Mouse (Mus musculus) limb, embryonic 12.5 days (tissue): ENCODE data around the gene Trim37. TPM values are rescaled to one million over a fixed set of nuclear protein-coding genes. Genes with fewer than 3 reads are reported as not detected.
A peak's percentile ranks its signal among the peaks of the same experiment; 100 is the strongest.

Experiments used
- ATAC-seq: fragments of 200-750 bp; cut with Nextera tagmentation; 2 replicates; pipeline ENCODE4 v1.8.0; 2017; ENCODE audit warnings: low read depth, moderate TSS enrichment; ENCODE audit not compliant: insufficient number of reproducible peaks, insufficient read depth, low FRiP score, low TSS enrichment
- H3K27ac ChIP-seq: fragments of 300-500 bp; sonication (generic); 2 replicates; pipeline ENCODE4 v1.5.1; 2016; ENCODE audit warnings: mild to moderate bottlenecking, moderate library complexity
- H3K27me3 ChIP-seq: fragments of 300-500 bp; sonication (generic); 2 replicates; pipeline ENCODE4 v1.6.1; 2016; ENCODE audit warnings: mild to moderate bottlenecking, moderate library complexity
- H3K36me3 ChIP-seq: fragments of 300-500 bp; sonication (generic); 2 replicates; pipeline ENCODE4 v1.6.1; 2016; ENCODE audit warnings: mild to moderate bottlenecking, moderate library complexity
- H3K4me1 ChIP-seq: fragments of 300-500 bp; sonication (generic); replicated peaks from 2 replicates; pipeline ENCODE4 v1.6.1; 2016
- H3K4me2 ChIP-seq: fragments of 300-500 bp; sonication (generic); 2 replicates; pipeline ENCODE4 v1.6.1; 2016; ENCODE audit warnings: mild to moderate bottlenecking, moderate library complexity
- H3K4me3 ChIP-seq: fragments of 300-500 bp; sonication (generic); replicated peaks from 2 replicates; pipeline ENCODE4 v1.5.1; 2016; ENCODE audit warnings: mild to moderate bottlenecking
- H3K9ac ChIP-seq: fragments of 300-500 bp; sonication (generic); replicated peaks from 2 replicates; pipeline ENCODE4 v1.6.1; 2016; ENCODE audit warnings: mild to moderate bottlenecking, moderate library complexity
- H3K9me3 ChIP-seq: fragments of 300-500 bp; sonication (generic); 2 replicates; pipeline ENCODE4 v1.6.1; 2016; ENCODE audit warnings: mild to moderate bottlenecking, moderate library complexity
- WGBS: fragments of 180-500 bp; shearing (Covaris S2); methylation state at CpG from one replicate; pipeline ENCODE4 v1.1.7; 2016; 5-methylcytosine and 5-hydroxymethylcytosine counted together
- polyA plus RNA-seq: library from polyadenylated mRNA; unstranded; fragments of >200 nt; fragmentation: Nextera tagmentation; extraction: Ambion mirVana; gene quantifications from 2 replicates; pipeline ENCODE4 v1.2.1, GENCODE M21; 2016

The Trim37 gene
- polyA plus RNA-seq = 33.2 and 35.1 TPM in 2 replicates

DNA sequence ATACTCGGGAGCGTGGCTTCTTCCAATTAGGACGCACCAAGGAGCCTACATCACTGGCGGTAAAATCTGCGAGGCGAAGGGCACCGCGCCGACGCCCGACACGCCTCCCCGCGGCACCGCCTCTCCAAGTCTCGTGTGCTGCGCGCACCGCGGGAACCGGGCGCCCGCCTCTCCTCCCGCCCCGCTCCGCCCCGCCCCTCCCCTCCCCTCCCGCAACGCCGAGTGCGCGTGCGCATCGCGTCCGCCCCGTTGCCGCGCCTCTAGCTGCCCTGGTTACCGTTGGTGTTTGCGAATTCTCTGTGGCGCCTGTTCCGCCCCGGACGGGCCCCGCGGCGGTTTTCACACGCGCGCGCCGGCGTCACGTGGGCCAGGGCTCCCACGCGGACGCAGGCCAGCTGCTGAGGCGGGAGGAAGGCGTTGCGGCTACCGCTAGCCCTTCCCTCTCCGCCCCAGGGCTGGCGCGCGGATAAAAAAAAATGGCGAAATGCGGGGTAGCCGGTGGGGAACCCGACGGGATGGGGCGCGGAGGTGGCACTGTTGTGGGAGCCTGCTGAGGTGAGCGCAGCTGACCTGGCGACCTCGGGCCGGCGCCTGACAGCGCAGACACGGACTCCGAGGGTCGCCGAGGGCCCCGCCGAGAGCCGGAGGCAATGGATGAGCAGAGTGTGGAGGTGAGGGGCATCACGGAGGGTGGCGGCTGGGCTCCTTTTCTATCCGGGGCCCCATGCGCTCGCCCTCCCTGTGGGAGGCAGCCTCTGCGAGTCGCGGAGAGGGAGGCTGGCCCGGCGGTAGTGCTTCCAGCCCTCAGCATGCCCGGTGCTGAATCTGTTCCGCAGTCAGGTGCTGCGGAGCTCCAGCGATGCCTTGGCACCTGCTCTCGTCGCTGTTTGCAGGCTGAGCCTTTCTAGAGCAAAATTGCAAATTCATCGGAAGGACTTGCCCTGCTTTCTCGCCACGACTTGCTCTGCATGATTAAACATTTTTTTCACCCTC lies at the start of gene Trim37:
Gene Trim37, plus strand, starts transcription at position 254 of the 993 bp plus-strand sequence.
- under 1% methylated on average over 98 of the region's 105 CpGs for WGBS
- H3K4me2 ChIP-seq = peak within 1 kb of the TSS; percentile 74
- H3K4me1 ChIP-seq = peaks cover 19% of the 10 kb centered on the region
- peak within 1 kb of the TSS; percentile 89 for H3K27ac ChIP-seq
- peak; percentile 94 for ATAC-seq
- no peaks in the 10 kb centered on the region for H3K27me3 ChIP-seq
- peak within 1 kb of the TSS; percentile 75 for H3K9ac ChIP-seq
- no peaks in the 10 kb centered on the region for H3K9me3 ChIP-seq
- H3K36me3 ChIP-seq = peaks cover 27% of the 10 kb centered on the region
- H3K4me3 ChIP-seq = peak within 1 kb of the TSS; percentile 88

- ATAC-seq = no peak
- Histone ChIP-seq H3K4me3 (no peak overlapping the region), H3K9me3 (no peaks in the 10 kb centered on the region), H3K27me3 (no peaks in the 10 kb centered on the region), H3K27ac (no peak overlapping the region), H3K4me2 (no peak overlapping the region), H3K4me1 (peaks cover 20% of the 10 kb centered on the region), H3K36me3 (peaks cover 64% of the 10 kb centered on the region), H3K9ac (no peak overlapping the region)
- 76% methylated on average over 1 of the region's 1 CpGs for WGBS
Measured at GRCm38 (mm10) chr11:87083712-87084111, 43.2 kb upstream of the Trim37 start.

- no peak for ATAC-seq
- H3K36me3 ChIP-seq = peaks cover 58% of the 10 kb centered on the region
- 92% methylated on average over 13 of the region's 13 CpGs for WGBS
Measured at GRCm38 (mm10) chr11:87085461-87085860, 41.4 kb upstream of the Trim37 start.

DNA sequence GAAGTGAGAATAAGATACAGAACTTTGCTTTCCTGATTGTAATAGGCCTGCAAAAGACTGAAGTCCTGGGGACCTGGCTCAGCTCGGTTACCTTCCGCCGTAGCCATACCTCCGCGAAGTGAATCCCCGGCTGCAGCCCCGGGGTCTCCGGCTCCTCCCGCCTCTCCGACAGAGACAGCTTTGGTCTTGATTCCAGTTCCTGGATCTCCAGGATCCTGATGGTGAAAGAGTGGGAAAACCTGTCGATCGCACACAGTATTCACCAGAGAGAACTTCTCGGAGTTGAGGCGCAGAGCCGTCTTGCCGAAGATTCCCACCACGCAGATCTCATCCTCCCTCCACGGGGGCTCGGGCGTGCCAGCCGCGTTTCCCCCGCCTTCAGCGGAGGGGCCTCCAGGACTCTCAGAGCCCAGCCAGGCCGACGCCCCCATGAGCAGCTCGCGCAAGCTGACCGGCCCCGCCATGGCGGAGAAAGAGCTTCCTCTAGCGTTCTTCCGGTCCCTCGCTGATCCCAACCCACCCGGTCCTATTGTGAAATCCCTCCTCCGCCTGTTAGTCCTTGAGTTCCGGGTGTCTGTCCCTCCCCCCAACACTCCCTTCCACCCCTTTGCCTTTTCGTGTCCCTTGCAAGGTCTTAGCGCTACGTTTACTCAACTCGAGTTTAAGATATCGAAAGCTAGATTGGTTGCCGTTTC lies 40.4 kb upstream of the Trim37 start, which contains the start of gene Smg8:
Gene Smg8, minus strand, starts transcription at position 485 of the 695 bp plus-strand sequence.
- Histone ChIP-seq H3K36me3 (peaks cover 58% of the 10 kb centered on the region), H3K4me2 (peak within 1 kb of the TSS; percentile 95), H3K9ac (peak within 1 kb of the TSS; percentile 89), H3K27me3 (no peaks in the 10 kb centered on the region), H3K4me3 (peak within 1 kb of the TSS; percentile 89), H3K9me3 (no peaks in the 10 kb centered on the region), H3K4me1 (peaks cover 20% of the 10 kb centered on the region), H3K27ac (peak within 1 kb of the TSS; percentile 75)
- WGBS = 2% methylated on average over 43 of the region's 43 CpGs
- ATAC-seq = peak; percentile 73; the same call in 1 of the 2 replicates

More at GRCm38 (mm10) chr11:87085461-87085860, 41.4 kb upstream of the Trim37 start:
- peak overlapping the region; percentile 95 for H3K4me2 ChIP-seq
- peak overlapping the region; percentile 89; the same call in 1 of the 2 replicates for H3K9ac ChIP-seq
- no peak overlapping the region for H3K27ac ChIP-seq
- peak overlapping the region; percentile 89 for H3K4me3 ChIP-seq
- H3K9me3 ChIP-seq = no peaks in the 10 kb centered on the region
- peaks cover 20% of the 10 kb centered on the region for H3K4me1 ChIP-seq
- H3K27me3 ChIP-seq = no peaks in the 10 kb centered on the region

DNA sequence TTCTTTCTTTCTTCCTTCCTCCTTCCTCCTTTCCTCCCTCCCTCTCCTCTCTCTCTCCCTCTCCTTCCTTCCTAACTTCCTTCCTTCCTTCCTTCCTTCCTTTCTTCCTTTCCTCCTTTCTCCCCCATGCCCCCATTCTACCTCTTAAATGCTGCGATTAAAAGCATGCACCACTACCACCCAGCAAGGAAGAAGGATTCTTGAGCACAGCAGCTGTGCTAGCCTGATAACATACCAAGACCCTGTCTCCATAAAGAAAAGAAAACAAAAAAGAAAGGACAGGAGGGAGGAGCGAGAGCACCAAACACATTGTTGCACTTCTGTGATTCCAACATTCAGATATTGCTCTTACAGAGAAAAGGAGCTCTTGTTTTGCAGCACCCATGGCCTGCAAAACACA lies 39.7 kb upstream of the Trim37 start:
- H3K36me3 ChIP-seq = peaks cover 59% of the 10 kb centered on the region

DNA sequence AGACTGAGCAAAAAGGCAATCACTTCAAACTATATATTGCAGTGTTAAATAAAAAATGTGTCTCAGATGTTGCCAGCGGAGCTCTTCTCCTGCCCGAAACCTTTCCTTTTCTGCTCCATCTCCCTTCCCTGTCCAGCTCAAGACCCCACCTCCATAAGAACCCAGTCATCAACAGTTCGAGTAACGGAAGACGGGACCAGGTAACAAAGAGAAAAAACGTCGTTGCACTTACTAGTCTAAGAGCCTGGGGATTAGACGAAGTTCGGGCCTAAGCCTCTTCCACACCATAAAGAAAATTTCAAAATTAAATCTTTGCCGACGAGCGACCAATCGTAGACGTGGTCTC lies 18.5 kb upstream of the Trim37 start, which contains the start of gene Prr11:
Gene Prr11, minus strand, starts transcription at position 300 of the 346 bp plus-strand sequence.
- H3K27me3 ChIP-seq = no peaks in the 10 kb centered on the region
- peaks cover 26% of the 10 kb centered on the region for H3K4me1 ChIP-seq
- WGBS = under 1% methylated on average over 14 of the region's 14 CpGs
- peaks cover 37% of the 10 kb centered on the region for H3K36me3 ChIP-seq
- ATAC-seq = no peak
- H3K9ac ChIP-seq = peak within 1 kb of the TSS; percentile 99
- peak within 1 kb of the TSS; percentile 68 for H3K4me2 ChIP-seq
- peak within 1 kb of the TSS; percentile 96 for H3K4me3 ChIP-seq
- H3K27ac ChIP-seq = peak within 1 kb of the TSS; percentile 98
- H3K9me3 ChIP-seq = no peaks in the 10 kb centered on the region

More for the DNA sequence above, 39.7 kb upstream of the Trim37 start:
- peak overlapping the region; percentile 89 for H3K4me3 ChIP-seq
- H3K4me2 ChIP-seq = peak overlapping the region; percentile 95
- 75% methylated on average over 2 of the region's 2 CpGs for WGBS
- H3K27ac ChIP-seq = no peak overlapping the region
- peak overlapping the region; percentile 89 for H3K9ac ChIP-seq
- H3K4me1 ChIP-seq = peaks cover 20% of the 10 kb centered on the region
- ATAC-seq = no peak
- no peaks in the 10 kb centered on the region for H3K9me3 ChIP-seq
- H3K27me3 ChIP-seq = no peaks in the 10 kb centered on the region

DNA sequence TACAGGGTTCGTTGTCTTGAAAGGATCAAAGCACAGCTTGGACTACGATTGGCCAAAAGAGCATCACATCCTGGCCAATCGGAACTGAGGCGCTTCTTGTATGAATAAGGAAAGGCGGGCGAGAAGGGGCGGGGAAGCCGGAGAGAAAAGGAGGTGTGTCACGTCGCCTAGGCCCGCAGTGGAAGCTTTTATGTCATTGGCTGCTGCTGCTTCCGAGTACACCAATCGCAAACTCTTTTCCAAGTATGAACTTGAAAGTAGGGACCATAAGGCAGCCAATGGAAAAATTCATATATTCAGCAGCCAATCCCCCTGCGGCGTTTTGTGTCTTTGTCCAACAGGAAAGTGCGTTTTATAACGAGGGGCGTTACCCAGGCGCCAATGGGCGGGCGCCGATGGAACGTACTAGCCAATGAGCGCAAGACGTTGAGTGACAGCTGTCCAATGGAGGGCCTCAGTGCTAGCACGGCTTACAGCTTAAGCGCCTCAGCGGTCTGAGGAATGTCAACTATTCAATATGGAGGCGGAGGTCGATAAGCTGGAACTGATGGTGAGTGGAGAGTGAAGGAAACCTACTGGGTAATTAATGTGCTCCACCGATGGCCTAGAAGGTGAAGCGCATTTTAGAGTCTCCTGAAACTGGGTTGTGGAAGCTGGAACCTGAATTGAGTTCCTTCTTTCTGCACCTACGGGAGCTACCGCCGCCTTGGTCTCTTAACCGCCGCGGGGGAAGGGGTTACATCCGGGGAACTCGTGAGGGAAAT lies 17.9 kb upstream of the Trim37 start, which contains the start of gene Ska2:
Gene Ska2, plus strand, starts transcription at position 480 of the 764 bp plus-strand sequence.
- Histone ChIP-seq H3K36me3 (peaks cover 38% of the 10 kb centered on the region), H3K27ac (peak within 1 kb of the TSS; percentile 98), H3K4me1 (peaks cover 26% of the 10 kb centered on the region), H3K4me2 (peak within 1 kb of the TSS; percentile 68), H3K9ac (peak within 1 kb of the TSS; percentile 99), H3K9me3 (no peaks in the 10 kb centered on the region), H3K4me3 (peak within 1 kb of the TSS; percentile 96), H3K27me3 (no peaks in the 10 kb centered on the region)
- WGBS = under 1% methylated on average over 40 of the region's 40 CpGs
- peak; percentile 99 for ATAC-seq

DNA sequence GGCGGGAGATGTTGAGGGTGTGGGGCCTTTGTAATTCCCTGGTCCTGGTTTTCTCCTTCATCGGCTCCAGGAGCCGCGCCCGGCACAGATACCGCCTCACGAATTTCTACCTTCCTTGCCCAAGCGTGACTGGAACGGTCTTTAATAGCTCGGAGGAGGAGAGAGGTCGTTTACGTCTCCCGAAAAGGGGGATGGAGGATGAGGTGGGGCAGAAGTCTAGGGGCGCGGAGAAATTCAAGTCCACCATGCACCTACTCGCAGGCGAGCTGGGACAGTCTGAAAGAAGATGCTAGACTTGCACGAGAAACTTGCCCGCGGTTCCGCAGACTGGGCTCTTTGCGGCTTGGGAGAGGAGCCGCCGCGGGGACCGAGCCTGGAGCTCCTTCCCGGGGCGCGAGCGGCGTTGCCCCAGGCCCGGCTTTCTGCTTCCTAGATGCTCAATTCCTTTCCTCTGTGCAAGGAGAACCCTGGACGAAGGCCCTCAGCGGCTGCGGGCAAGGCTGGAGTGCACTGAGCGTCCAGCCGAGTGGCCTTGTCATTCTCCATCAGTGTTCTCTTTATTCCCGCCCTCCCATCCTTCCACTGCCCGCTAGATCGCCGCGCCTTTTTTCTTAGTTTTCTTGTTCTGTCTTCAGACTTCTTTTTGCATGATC lies 17.2 kb upstream of the Trim37 start:
- no peaks in the 10 kb centered on the region for H3K9me3 ChIP-seq
- no peak for ATAC-seq
- peak overlapping the region; percentile 96 for H3K4me3 ChIP-seq
- no peaks in the 10 kb centered on the region for H3K27me3 ChIP-seq
- under 1% methylated on average over 42 of the region's 42 CpGs for WGBS
- H3K36me3 ChIP-seq = peaks cover 38% of the 10 kb centered on the region
- peak overlapping the region; percentile 98 for H3K27ac ChIP-seq
- H3K4me2 ChIP-seq = peak overlapping the region; percentile 67
- peak overlapping the region; percentile 99 for H3K9ac ChIP-seq
- H3K4me1 ChIP-seq = peaks cover 26% of the 10 kb centered on the region

DNA sequence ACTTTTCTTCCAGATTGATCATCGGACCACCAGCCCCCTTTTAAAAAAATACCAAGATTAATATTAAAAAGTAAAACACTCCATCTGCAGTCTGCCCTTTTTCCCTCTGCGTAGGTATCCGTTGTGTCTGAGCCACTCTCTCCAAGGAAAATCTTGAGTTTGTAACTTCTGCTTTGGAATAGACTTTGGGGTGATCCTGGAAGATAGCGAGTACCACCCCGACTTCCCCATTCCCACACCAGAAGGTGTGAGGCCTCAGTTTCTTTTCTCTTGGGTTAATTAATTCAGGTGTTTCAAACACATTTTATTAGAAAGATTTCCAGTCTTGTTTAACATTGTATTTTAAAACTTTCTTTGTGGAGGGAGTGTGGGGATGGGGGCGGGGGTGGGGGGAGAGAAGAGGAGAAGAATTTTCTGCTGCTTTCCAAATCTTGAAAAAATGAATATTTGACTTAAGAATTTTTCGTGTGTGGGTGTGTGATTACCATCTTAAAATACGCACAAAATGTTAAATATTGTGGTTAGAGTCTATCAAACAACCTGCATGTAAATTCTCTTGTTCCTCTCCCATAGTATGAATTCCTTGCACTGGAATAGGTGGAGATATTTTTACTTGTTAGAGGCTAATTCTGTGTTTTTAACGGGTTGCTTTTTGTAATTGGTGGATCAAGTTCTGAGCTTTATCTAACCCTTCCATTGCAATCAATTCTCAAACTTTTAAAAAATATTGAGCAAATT lies 16.5 kb upstream of the Trim37 start:
- H3K36me3 ChIP-seq = peaks cover 38% of the 10 kb centered on the region

More for the DNA sequence above, 16.5 kb upstream of the Trim37 start:
- H3K27ac ChIP-seq = peak overlapping the region; percentile 98
- H3K9ac ChIP-seq = peak overlapping the region; percentile 99
- ATAC-seq = no peak
- peaks cover 26% of the 10 kb centered on the region for H3K4me1 ChIP-seq
- 9% methylated on average over 9 of the region's 9 CpGs for WGBS
- peak overlapping the region; percentile 67 for H3K4me2 ChIP-seq
- H3K4me3 ChIP-seq = peak overlapping the region; percentile 96
- no peaks in the 10 kb centered on the region for H3K9me3 ChIP-seq
- H3K27me3 ChIP-seq = no peaks in the 10 kb centered on the region
